Mouse (Mus musculus): ENCODE data around the gene Me1. TPM values are rescaled to one million over a fixed set of nuclear protein-coding genes. Genes with fewer than 3 reads are reported as not detected.
A peak's percentile ranks its signal among the peaks of the same experiment; 100 is the strongest.

Gene Me1
- total RNA-seq, 2 experiments from 2014 or later, result 63.2 to 63.9 TPM

- TF ChIP-seq CTCF (conservative IDR thresholded peaks at IDR 0.05), result no peak
Measured at GRCm38 (mm10) chr9:86668590-86669252, 27.0 kb downstream of the Me1 start.

GRCm38 (mm10) chr9:86667138-86667750, 28.5 kb downstream of the Me1 start:
- H3K27ac ChIP-seq, result no peak overlapping the region
- no peak for DNase-seq (ENCODE audit: low spot score in 2 of 2)
- no peak overlapping the region for H3K4me3 ChIP-seq
- TF ChIP-seq CTCF (conservative IDR thresholded peaks at IDR 0.05), result no peak

More at GRCm38 (mm10) chr9:86668590-86669252, 27.0 kb downstream of the Me1 start:
- Histone ChIP-seq H3K4me3 (no peak overlapping the region), H3K27ac (peak overlapping the region; percentile 3; the same call in 1 of the 2 replicates)
- no peak for DNase-seq (ENCODE audit: low spot score in 2 of 2)

- DNase-seq (ENCODE audit: low spot score in 2 of 2), result no peak
- TF ChIP-seq CTCF (conservative IDR thresholded peaks at IDR 0.05), result peak; percentile 64
- Histone ChIP-seq H3K4me3 (no peak overlapping the region), H3K27ac (no peak overlapping the region)
Measured at GRCm38 (mm10) chr9:86661679-86662078, 34.1 kb downstream of the Me1 start.

DNA sequence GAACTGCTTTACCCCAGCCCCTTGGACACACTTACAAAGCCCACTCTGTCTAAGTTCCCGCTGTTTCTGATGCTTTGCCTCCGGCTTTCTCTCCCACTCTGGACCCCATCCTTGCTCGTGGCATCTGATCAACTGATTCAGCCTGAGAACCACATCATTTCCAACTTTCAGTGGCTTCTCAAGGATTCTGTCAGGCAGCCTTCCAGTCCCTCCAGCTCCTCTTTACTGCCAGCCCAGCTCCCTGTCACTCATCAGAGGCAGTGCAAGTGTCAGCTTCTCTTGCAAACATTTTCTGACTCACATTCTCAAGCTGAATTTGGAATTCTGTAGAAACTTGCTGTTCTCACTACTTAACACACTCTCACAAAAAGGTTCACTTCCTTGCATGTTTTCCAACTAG, 34.5 kb downstream of the Me1 start:
- Histone ChIP-seq H3K4me3 (no peak overlapping the region), H3K27ac (no peak overlapping the region)
- DNase-seq (ENCODE audit: low spot score in 2 of 2), result peak in 1 of 2 experiments; percentile 8
- no peak for TF ChIP-seq CTCF (conservative IDR thresholded peaks at IDR 0.05)

DNA sequence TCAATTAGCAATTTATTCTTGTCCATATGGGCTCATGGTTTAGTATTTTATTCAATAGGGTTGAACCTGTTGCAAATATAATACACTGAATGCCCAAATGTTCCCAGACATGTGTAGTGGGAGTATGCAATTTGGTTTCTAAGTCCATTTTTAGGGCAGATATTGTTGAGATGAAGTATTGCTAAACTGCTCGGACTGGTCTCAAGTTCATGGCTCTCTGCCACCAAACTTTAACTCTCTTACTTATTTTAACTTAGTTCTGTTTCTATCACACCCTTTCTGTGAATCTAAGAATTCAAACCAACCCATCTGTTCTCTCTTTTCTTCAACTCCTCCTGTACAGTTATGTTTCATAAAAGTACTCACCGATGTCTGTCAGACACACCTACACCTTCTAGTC, 35.4 kb downstream of the Me1 start:
- TF ChIP-seq CTCF (conservative IDR thresholded peaks at IDR 0.05), result no peak
- Histone ChIP-seq H3K27ac (no peak overlapping the region), H3K4me3 (no peak overlapping the region)
- DNase-seq (ENCODE audit: low spot score in 2 of 2), result no peak

- no peak overlapping the region for H3K4me3 ChIP-seq
- H3K27ac ChIP-seq, result no peak overlapping the region
- no peak for DNase-seq (ENCODE audit: low spot score in 2 of 2)
- TF ChIP-seq CTCF (conservative IDR thresholded peaks at IDR 0.05), result no peak
Measured at GRCm38 (mm10) chr9:86658347-86658746, 37.4 kb downstream of the Me1 start.

GRCm38 (mm10) chr9:86652194-86652593, 43.6 kb downstream of the Me1 start:
- TF ChIP-seq CTCF (conservative IDR thresholded peaks at IDR 0.05), result no peak
- no peak overlapping the region for H3K27ac ChIP-seq
- no peak overlapping the region for H3K4me3 ChIP-seq
- DNase-seq (ENCODE audit: low spot score in 2 of 2), result no peak

DNA sequence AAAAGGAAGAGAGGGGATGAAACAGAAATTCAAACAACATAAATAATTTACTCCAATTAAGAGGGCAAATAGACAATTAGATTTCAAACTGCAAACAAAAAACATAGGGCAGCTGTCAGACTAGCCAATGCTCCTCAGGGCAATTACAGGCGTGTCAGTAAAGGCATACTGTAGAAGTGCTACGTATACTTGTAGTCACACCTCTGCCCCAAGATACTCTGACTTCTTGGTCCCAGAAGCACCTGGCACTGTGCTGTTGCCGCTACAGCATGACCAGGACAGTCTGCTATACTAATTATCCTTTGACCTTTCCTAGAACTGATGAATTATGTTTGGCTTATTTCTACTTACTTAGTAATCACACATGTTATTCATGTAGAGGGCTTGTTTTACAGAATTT, 44.5 kb downstream of the Me1 start:
- no peak overlapping the region for H3K27ac ChIP-seq
- H3K4me3 ChIP-seq, result no peak overlapping the region
- no peak for DNase-seq (ENCODE audit: low spot score in 2 of 2)
- TF ChIP-seq CTCF (conservative IDR thresholded peaks at IDR 0.05), result no peak

DNA sequence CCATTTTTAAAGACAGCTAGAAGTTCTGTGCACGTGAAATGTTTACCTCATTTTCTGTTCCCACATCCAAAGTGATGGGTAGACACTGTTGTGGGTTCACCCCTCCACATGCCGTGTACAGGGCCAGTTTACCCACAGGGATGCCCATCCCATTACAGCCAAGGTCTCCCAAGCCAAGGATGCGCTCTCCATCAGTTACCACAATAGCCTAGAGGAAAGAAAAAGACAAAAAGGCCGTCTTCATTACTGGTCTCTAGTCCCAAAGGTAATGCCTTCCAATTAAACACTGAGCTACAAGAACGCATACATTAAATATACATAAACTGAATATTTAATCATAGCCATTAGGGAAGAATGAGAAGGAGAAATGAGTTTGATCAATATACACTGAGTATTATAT, 44.9 kb downstream of the Me1 start:
- no peak overlapping the region for H3K27ac ChIP-seq
- no peak overlapping the region for H3K4me3 ChIP-seq
- no peak for TF ChIP-seq CTCF (conservative IDR thresholded peaks at IDR 0.05)
- DNase-seq (ENCODE audit: low spot score in 2 of 2), result no peak

- Histone ChIP-seq H3K27ac (peak overlapping the region; percentile 28; the same call in 1 of the 2 replicates), H3K4me3 (no peak overlapping the region)
- DNase-seq (ENCODE audit: low spot score in 2 of 2), result no peak
- TF ChIP-seq CTCF (conservative IDR thresholded peaks at IDR 0.05), result no peak
Measured at GRCm38 (mm10) chr9:86647931-86648550, 47.7 kb downstream of the Me1 start.

GRCm38 (mm10) chr9:86646807-86647206, 48.9 kb downstream of the Me1 start:
- DNase-seq (ENCODE audit: low spot score in 2 of 2), result no peak
- no peak overlapping the region for H3K4me3 ChIP-seq
- H3K27ac ChIP-seq, result no peak overlapping the region
- peak; percentile 67 for TF ChIP-seq CTCF (conservative IDR thresholded peaks at IDR 0.05)

GRCm38 (mm10) chr9:86643497-86643896, 52.3 kb downstream of the Me1 start:
- no peak for TF ChIP-seq CTCF (conservative IDR thresholded peaks at IDR 0.05)
- no peak for DNase-seq (ENCODE audit: low spot score in 2 of 2)
- H3K27ac ChIP-seq, result no peak overlapping the region; the same call in 1 of the 2 replicates
- no peak overlapping the region for H3K4me3 ChIP-seq

GRCm38 (mm10) chr9:86638771-86639170, 57.0 kb downstream of the Me1 start:
- peak overlapping the region; percentile 37; the same call in 1 of the 2 replicates for H3K27ac ChIP-seq
- no peak for DNase-seq (ENCODE audit: low spot score in 2 of 2)
- no peak overlapping the region for H3K4me3 ChIP-seq
- TF ChIP-seq CTCF (conservative IDR thresholded peaks at IDR 0.05), result no peak
